Mouse (Mus musculus) naive thymus-derived CD4-positive, alpha-beta T cell, adult 2 months (primary cell): ENCODE measurements around the gene Kcng1.

Experiments used
- DNase-seq: peaks from one replicate; pipeline ENCODE4 v3.0.0-alpha.2; 2011; ENCODE audit warnings: low read depth

Gene Kcng1

GRCm38 (mm10) chr2:168260124-168260523 lies 21.4 kb downstream of the Kcng1 start:
- no peak for DNase-seq

GRCm38 (mm10) chr2:168259046-168259445 lies 22.5 kb downstream of the Kcng1 start:
- DNase-seq, result no peak

DNA sequence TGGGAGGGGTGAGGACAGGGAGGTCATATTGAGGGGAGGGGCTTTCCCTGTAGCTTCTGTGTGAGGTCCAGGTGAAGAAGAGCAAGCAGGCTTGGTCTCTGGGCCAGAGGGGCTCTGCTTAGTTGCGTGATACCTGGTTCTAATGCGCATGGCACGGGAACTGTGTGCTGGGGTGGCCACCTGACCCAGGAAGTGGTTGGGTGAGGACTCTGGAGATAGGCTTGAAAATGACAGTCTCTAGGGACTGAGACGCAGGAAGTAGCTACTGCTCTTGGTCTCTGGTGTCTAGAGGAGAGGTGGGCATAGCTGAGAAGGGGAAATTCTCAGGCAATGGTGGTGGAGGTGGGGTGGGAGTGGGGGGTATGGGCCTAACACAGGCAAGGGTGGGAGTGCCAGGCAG lies 24.3 kb downstream of the Kcng1 start:
- no peak for DNase-seq

DNA sequence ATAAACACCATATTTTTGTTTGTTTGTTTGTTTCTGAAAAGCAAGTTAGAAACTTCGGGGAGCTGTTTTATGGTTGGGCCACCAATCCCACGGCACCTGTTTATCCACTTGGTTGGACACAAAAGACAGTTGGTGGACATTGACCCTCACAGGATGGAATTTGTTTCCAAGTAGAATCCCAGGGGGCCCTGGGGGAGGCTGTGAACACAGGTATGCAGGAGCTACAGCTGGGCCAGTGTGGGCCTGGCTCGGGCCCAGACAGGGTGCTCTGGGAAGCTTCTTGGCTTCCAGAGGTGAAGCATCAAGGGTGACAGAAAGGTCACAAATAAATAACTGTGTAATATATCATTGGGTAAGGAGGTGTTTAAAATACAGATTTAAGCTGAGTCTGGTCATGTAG lies 25.0 kb downstream of the Kcng1 start:
- no peak for DNase-seq

DNA sequence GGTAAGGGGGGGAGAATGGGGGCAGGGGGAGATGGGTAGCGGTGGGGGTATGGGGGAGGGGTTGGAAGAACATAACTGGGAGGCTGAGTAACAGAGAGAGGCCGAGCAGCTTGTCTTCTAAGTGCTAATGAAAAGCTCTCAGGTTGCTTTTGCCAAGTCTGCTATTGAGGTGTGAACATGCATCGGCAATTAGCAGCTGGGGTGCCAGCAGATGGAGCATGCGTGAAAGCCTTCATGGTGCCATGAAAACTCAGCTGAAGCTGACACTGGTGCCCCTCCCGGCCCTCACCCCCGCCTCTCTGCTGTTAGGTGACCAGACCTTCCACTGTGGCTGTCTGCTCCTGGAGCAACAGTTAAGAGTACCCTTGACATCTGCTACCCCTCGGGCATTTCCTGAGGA lies 27.7 kb downstream of the Kcng1 start:
- DNase-seq, result no peak

GRCm38 (mm10) chr2:168252639-168253292 lies 28.8 kb downstream of the Kcng1 start:
- DNase-seq, result peak; percentile 73

- DNase-seq, result peak; percentile 91
These were observed 31.3 kb downstream of the Kcng1 start for GRCm38 (mm10) chr2:168250270-168250669.

GRCm38 (mm10) chr2:168248856-168249245 lies 32.7 kb downstream of the Kcng1 start:
- DNase-seq, result peak; percentile 54

DNA sequence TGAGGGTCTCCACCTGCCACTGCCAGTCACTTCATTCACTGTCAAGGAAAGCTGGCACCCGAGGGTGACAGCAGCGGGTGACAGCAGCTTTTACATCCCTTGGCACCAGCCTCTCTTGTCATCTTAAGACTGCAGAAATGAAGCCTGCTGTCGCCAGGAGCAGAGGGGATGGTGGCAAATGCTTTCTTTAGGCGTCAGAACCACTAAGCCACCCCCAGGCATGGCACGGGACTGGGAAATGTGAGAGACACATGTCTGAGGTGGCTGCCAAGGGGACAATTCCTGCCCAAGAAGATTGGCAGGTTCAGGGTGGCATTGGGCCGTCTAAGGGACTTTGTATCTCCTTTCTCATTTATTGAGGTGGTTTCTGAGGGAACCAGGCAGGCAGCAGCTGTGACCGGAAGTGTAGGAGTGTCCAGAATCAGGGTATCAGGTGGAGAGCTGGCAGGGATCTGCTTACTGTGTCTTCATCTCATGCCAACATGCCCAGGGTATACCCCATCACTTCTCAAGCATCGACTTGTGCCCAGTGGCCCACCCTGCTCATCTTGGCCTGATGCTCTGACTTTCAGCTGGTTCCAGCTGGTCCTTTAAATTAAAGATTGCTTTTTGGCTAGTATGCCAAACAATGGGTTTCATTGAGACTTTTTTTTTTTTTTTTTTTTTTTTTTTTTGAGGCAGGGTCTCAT lies 33.2 kb downstream of the Kcng1 start:
- DNase-seq, result no peak

GRCm38 (mm10) chr2:168245571-168245970 lies 36.0 kb downstream of the Kcng1 start:
- DNase-seq, result no peak

DNA sequence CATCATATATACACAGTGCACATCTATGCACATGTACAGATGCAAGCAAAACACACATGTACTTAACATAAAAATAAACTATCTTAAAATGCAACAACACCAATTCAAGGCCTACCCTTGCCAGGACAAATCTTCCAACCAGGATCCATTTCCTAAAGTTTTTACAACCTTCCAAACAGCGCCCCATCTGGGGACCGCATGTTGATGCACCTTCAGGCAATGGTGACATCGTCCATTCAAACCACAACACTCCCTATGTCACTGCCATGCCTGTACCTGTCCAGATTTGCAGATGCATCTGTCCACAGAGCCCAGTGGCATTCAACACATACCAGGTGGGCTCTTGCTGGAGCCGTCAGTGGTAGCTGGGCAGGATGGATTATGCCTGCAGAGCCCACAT lies 38.3 kb downstream of the Kcng1 start:
- no peak for DNase-seq

GRCm38 (mm10) chr2:168242841-168243240 lies 38.7 kb downstream of the Kcng1 start:
- DNase-seq, result no peak

- no peak for DNase-seq
These were observed 43.2 kb downstream of the Kcng1 start for GRCm38 (mm10) chr2:168238335-168238734.

- DNase-seq, result no peak
These were observed 48.2 kb downstream of the Kcng1 start for GRCm38 (mm10) chr2:168233286-168233685.

GRCm38 (mm10) chr2:168231471-168231829 lies 50.1 kb downstream of the Kcng1 start:
- DNase-seq, result no peak

DNA sequence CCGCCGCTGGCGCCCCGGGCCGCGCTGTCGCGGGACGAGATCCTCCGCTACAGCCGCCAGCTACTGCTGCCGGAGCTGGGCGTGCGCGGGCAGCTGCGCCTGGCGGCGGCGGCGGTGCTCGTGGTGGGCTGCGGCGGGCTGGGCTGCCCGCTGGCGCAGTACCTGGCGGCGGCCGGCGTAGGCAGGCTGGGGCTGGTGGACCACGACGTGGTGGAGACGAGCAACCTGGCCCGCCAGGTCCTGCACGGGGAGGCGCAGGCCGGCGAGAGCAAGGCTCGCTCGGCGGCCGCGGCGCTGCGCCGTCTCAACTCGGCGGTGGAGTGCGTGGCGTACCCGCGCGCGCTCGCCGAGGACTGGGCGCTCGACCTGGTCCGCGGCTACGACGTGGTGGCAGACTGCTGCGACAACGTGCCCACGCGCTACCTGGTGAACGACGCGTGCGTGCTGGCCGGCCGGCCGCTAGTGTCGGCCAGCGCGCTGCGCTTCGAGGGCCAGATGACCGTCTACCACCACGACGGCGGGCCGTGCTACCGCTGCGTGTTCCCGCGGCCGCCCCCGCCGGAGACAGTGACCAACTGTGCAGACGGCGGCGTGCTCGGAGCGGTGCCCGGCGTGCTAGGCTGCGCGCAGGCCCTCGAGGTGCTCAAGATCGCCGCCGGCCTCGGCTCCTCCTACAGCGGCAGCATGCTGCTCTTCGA lies 50.6 kb downstream of the Kcng1 start:
- no peak for DNase-seq

DNA sequence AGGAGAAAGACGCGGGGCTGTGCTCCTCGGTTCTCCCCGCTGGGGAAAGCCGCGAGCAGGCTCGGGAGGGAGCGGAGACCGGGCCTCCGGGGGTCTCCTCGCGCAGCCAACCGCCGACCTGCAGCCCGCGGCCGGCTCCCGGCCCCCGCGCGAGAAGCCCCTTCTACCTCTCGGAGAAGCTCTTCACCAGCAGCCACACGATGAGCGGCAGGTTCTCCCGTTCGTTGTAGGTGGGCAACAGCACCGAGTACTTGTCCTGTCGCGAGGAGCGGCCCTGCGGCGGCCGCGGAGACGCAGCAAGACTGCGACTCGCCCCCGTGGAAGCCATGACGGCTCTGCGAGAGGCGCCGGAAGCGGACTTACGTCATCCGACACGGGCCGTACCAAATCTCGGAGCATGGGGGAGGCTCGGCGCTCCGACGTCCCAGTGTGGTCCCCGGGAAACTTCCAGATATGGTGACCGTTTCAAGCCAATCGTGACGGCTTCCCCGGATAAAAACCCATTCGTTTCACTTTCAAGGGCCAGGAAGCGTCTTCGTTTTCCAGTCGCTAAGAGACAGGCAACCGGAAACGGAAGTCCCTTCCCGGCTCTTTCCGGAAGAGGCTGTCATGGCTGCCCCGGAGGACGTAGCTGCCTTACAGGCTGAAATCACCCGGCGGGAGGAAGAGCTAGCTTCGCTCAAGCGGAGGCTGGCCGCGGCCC lies 51.4 kb downstream of the Kcng1 start, which contains the start of the genes Gm20716, Dpm1 and Mocs3:
Gene Gm20716 (minus strand): TSS at position 339 of the 703 bp plus-strand sequence.
Gene Dpm1 (minus strand): TSS at position 566 of the 703 bp plus-strand sequence.
Gene Mocs3 (plus strand): TSS at position 597 of the 703 bp plus-strand sequence.
- DNase-seq, result peak; percentile 94

DNA sequence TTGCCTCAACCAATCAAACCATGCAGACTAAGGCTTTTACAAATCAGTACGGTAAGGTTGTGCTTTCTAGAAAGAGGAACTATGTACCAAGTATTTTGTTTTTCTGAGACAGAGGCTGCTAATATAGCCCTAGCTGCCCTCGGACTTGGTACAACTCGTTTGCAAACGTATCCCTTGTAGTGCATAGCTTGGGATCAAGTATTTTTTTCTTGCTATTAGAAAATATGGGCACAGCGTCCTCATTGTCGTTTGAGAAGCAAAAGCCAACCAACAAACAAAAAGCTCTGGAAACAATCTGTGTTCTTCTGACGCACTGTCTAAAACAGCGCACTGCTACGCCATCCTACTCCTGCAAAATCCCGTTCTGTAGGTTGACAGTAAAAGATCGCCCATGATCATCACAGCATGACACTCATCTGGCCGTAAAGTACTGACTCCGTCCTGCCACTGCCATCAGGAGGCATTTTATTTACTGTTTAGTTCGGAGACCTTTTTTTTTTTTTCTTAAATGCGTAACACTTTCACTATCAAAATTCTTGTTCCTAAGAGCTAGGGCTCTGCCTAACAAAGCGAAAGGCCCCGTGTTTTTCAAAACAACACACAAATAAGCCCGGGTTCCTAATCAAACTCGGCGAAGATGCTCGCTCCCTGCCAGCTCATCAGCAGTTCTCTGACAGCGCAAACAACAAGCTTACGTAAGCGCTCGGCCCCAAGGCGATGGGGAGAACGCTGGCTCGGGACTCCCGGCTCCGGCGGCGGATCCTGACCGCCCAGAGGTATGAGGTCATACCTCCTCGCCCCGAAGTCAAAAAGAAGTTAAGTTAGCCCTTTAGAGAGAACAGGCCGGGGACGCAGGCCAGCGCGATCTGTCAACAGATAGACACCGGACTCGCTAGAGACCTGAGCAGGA lies 52.2 kb downstream of the Kcng1 start:
- peak; percentile 65 for DNase-seq

DNA sequence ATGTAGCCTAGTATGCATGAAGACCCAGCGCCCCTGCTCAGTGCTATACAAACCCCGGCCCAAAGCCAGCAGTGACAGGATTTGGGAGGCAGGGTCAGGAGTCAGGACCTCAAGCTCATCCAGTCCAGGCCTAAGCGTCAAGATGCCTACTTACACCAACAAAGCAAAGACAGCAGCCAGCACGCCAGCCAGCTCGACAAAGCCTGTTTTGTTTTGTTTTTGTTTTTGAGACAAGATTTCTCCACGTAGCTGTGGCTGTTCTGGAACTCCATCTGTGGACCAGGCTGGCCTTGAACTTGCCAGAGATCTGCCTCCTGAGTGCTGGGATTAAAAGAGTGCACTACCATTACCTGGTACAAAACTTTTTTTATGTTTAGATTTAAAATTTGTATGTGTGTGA lies 58.2 kb downstream of the Kcng1 start:
- DNase-seq, result no peak

DNA sequence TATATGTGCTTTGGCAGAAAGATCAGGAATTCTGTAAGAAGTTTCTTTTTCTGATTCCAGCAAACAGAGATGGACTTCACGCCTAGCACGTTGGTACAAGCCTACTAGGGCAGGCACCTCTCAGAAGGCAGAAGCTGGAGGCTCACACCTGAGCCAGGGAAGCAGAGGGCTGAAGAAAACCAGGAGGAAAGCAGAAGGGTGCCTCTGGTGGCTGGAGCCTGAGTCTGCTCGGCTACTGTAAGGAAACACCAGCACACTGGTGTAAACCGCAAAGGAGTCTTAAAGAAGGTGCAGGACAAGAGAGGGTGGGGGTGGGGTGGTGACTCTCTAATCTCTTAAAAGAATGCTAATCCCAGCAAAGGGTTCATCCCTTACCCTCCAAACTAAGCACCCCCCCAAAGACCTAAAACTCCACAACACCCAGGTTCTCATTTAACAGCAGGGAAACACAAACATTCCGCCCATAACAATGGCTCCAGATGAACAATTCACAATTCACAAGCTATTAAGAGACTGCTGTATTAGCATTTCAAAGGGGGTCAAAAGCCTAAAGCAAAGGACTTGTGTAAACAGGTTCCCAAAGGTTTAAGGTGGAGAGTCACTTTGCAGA lies 67.6 kb downstream of the Kcng1 start:
- no peak for DNase-seq
